ENCODE assay signal across 8 mouse cellular contexts in the genomic region with DNA sequence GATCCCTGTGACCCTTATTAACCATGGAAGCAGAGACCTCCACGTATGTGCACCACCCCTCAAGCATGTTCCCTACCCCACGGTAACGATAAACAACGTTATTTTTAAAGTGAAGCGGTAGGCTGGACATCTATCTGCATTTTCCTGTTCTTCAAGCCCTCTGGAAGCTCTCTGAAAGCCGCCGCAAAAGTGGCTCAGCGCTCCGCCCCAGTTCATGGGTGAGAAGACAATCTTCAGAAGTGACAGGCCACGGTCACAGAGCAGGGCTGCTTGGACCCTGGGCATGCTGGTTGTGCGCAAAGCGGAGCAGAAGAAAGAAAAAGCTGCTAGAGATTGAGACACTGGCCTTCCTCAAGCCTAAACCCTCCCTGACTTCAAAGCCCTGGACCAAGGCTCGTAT.
A peak's percentile ranks its signal among the peaks of the same experiment; 100 is the strongest.
DNase-seq lines count a peak whose midpoint lies in the region; ATAC-seq and TF ChIP-seq lines count a peak whose summit lies in the region.

No protein-coding gene starts in this region.

- H3K4me1 ChIP-seq in heart, embryonic 14.5 days (ENCODE audit: control insufficient read depth in 2 of 2, insufficient read depth in 2 of 2, low read length in 2 of 2) = peaks cover 19 to 21% of the 10 kb centered on the region in 2 experiments
- peaks cover 19% of the 10 kb centered on the region; the same call in 1 of the 2 replicates for H3K4me1 ChIP-seq in embryonic facial prominence, embryonic 12.5 days
- H3K4me1 ChIP-seq in hindbrain, embryonic 16.5 days (ENCODE audit: control insufficient read depth, insufficient read depth, low read depth, low read length) = peaks cover 15% of the 10 kb centered on the region
- H3K4me1 ChIP-seq in neural tube, embryonic 13.5 days (replicated peaks) = peaks cover 39% of the 10 kb centered on the region
- 0 out of 2 replicates have a peak, but pooled peaks cover 7% of the 10 kb centered on the region for H3K4me1 ChIP-seq in kidney, adult 2 months (ENCODE audit: control insufficient read depth, insufficient read depth, low read length)

- TF ChIP-seq CTCF in kidney, adult 2 months (conservative IDR thresholded peaks at IDR 0.05; ENCODE audit: insufficient read depth, insufficient read length, low read depth, low read length) = no peak

- H3K9ac ChIP-seq in heart, embryonic 14.5 days (ENCODE audit: low read length) = no peak overlapping the region
- no peak overlapping the region for H3K9ac ChIP-seq in embryonic facial prominence, embryonic 12.5 days
- H3K9ac ChIP-seq in hindbrain, embryonic 16.5 days (ENCODE audit: low read depth, low read length) = no peak overlapping the region
- H3K9ac ChIP-seq in neural tube, embryonic 13.5 days = no peak overlapping the region

- no peaks in the 10 kb centered on the region for H3K27me3 ChIP-seq in heart, embryonic 14.5 days (ENCODE audit: control insufficient read depth, insufficient read depth, low read length)
- 0 out of 2 replicates have a peak, but pooled peaks cover 6% of the 10 kb centered on the region for H3K27me3 ChIP-seq in embryonic facial prominence, embryonic 12.5 days
- H3K27me3 ChIP-seq in hindbrain, embryonic 16.5 days (replicated peaks; ENCODE audit: control insufficient read depth, insufficient read depth, low read length) = no peaks in the 10 kb centered on the region
- no peaks in the 10 kb centered on the region for H3K27me3 ChIP-seq in neural tube, embryonic 13.5 days
- H3K27me3 ChIP-seq in kidney, adult 2 months (replicated peaks; ENCODE audit: control insufficient read depth, insufficient read depth, low read length) = no peaks in the 10 kb centered on the region

- intact Hi-C loops in heart, postnatal 10 days (cut with DNase I) = loop anchor here (5.0 kb wide), 1 partner anchor 65 kb away; no protein-coding TSS in a partner anchor

- TF ChIP-seq POLR2A in kidney, adult 2 months (IDR thresholded peaks at IDR 0.05; ENCODE audit: low read depth, low read length) = no peak

- ATAC-seq in heart, embryonic 14.5 days (ENCODE audit: insufficient number of reproducible peaks, insufficient read depth, low FRiP score, low read depth) = no peak
- ATAC-seq in embryonic facial prominence, embryonic 12.5 days (ENCODE audit: insufficient number of reproducible peaks, insufficient read depth, low FRiP score, low TSS enrichment) = no peak
- ATAC-seq in hindbrain, embryonic 16.5 days = no peak
- no peak for ATAC-seq in neural tube, embryonic 13.5 days (ENCODE audit: low read depth)

- no peak overlapping the region for H3K27ac ChIP-seq in heart, embryonic 14.5 days (replicated peaks in 1 of 2; ENCODE audit: control insufficient read depth in 1 of 2, insufficient read depth in 1 of 2, low read depth in 2 of 2, low read length in 2 of 2)
- H3K27ac ChIP-seq in embryonic facial prominence, embryonic 12.5 days = peak overlapping the region; percentile 50
- H3K27ac ChIP-seq in hindbrain, embryonic 16.5 days (ENCODE audit: low read depth, low read length) = peak overlapping the region; percentile 74
- peak overlapping the region; percentile 85 for H3K27ac ChIP-seq in neural tube, embryonic 13.5 days (replicated peaks)
- no peak overlapping the region for H3K27ac ChIP-seq in kidney, adult 2 months (ENCODE audit: insufficient read depth, low read depth, low read length)

- DNase-seq in heart, postnatal 10 days = no peak
- DNase-seq in thymus, postnatal 10 days (ENCODE audit: low spot score in 2 of 2) = no peak
- no peak for DNase-seq in frontal cortex, postnatal 14 days (ENCODE audit: low spot score in 2 of 2)
- DNase-seq in kidney, adult 2 months = no peak

- no peaks in the 10 kb centered on the region for H3K9me3 ChIP-seq in heart, embryonic 14.5 days (ENCODE audit: control insufficient read depth, low read length)
- H3K9me3 ChIP-seq in embryonic facial prominence, embryonic 12.5 days = no peaks in the 10 kb centered on the region
- H3K9me3 ChIP-seq in hindbrain, embryonic 16.5 days (ENCODE audit: control insufficient read depth, low read length) = no peaks in the 10 kb centered on the region
- no peaks in the 10 kb centered on the region for H3K9me3 ChIP-seq in neural tube, embryonic 13.5 days

- WGBS in heart, embryonic 14.5 days = 75% methylated on average over 13 of the region's 13 CpGs
- 77% methylated on average over 13 of the region's 13 CpGs for WGBS in embryonic facial prominence, embryonic 12.5 days
- 49% methylated on average over 13 of the region's 13 CpGs for WGBS in hindbrain, embryonic 16.5 days
- 59% methylated on average over 13 of the region's 13 CpGs for WGBS in neural tube, embryonic 13.5 days
- WGBS in kidney, adult 2 months = 91% methylated on average over 13 of the region's 13 CpGs

- no peaks in the 10 kb centered on the region for H3K36me3 ChIP-seq in heart, embryonic 14.5 days (ENCODE audit: control insufficient read depth, insufficient read depth, low read length)
- no peaks in the 10 kb centered on the region for H3K36me3 ChIP-seq in embryonic facial prominence, embryonic 12.5 days
- no peaks in the 10 kb centered on the region for H3K36me3 ChIP-seq in hindbrain, embryonic 16.5 days (ENCODE audit: control insufficient read depth, insufficient read depth, low read length)
- no peaks in the 10 kb centered on the region for H3K36me3 ChIP-seq in neural tube, embryonic 13.5 days
- no peaks in the 10 kb centered on the region for H3K36me3 ChIP-seq in kidney, adult 2 months (ENCODE audit: control insufficient read depth, insufficient read depth, low read length)

- no peak overlapping the region for H3K4me3 ChIP-seq in heart, embryonic 14.5 days (ENCODE audit: control insufficient read depth in 1 of 2, insufficient read depth in 1 of 2, low read depth in 1 of 2, low read length in 2 of 2)
- no peak overlapping the region for H3K4me3 ChIP-seq in embryonic facial prominence, embryonic 12.5 days
- H3K4me3 ChIP-seq in hindbrain, embryonic 16.5 days (ENCODE audit: low read length) = no peak overlapping the region
- no peak overlapping the region for H3K4me3 ChIP-seq in neural tube, embryonic 13.5 days
- H3K4me3 ChIP-seq in kidney, adult 2 months (ENCODE audit: insufficient read depth, low read depth, low read length) = no peak overlapping the region

- peak overlapping the region; percentile 90; the same call in 1 of the 2 replicates for H3K4me2 ChIP-seq in heart, embryonic 14.5 days (ENCODE audit: low read length)
- peak overlapping the region; percentile 63; the same call in 1 of the 2 replicates for H3K4me2 ChIP-seq in embryonic facial prominence, embryonic 12.5 days (replicated peaks)
- H3K4me2 ChIP-seq in hindbrain, embryonic 16.5 days (ENCODE audit: low read length) = peak overlapping the region; percentile 75
- peak overlapping the region; percentile 58; the same call in 1 of the 2 replicates for H3K4me2 ChIP-seq in neural tube, embryonic 13.5 days

Comparison
In these comparisons a context has a peak if more than half of its experiments do, and no peak if none do; other contexts are left out.
1. H3K27ac ChIP-seq: peak in embryonic facial prominence, embryonic 12.5 days (single experiment), hindbrain, embryonic 16.5 days (single experiment) and neural tube, embryonic 13.5 days (single experiment); none in heart, embryonic 14.5 days (0 of 2) and kidney, adult 2 months (single experiment).
2. Peak in every context shown above with its lines, with median percentiles within 50 percentile points of each other: H3K4me2 ChIP-seq.